Mouse (Mus musculus) subcutaneous adipose tissue, adult 2 months (tissue): ENCODE data around the gene Dpagt1. TPM values are rescaled to one million over a fixed set of nuclear protein-coding genes. Genes with fewer than 3 reads are reported as not detected.

Experiments
- polyA plus RNA-seq: library from polyadenylated mRNA; depleted of rRNA; stranded (reverse); fragments of >200 nt; gene quantifications from 2 replicates; pipeline ENCODE4 v1.2.3, GENCODE M21; 2012; ENCODE audit warnings: low replicate concordance; rRNA removed

Gene Dpagt1
- polyA plus RNA-seq, result 71.2 and 80.6 TPM in 2 replicates

GRCm38 (mm10) chr9:44325768-44326370 lies at the start of gene Dpagt1:
Gene Dpagt1, plus strand, starts transcription at chr9:44326019.

DNA sequence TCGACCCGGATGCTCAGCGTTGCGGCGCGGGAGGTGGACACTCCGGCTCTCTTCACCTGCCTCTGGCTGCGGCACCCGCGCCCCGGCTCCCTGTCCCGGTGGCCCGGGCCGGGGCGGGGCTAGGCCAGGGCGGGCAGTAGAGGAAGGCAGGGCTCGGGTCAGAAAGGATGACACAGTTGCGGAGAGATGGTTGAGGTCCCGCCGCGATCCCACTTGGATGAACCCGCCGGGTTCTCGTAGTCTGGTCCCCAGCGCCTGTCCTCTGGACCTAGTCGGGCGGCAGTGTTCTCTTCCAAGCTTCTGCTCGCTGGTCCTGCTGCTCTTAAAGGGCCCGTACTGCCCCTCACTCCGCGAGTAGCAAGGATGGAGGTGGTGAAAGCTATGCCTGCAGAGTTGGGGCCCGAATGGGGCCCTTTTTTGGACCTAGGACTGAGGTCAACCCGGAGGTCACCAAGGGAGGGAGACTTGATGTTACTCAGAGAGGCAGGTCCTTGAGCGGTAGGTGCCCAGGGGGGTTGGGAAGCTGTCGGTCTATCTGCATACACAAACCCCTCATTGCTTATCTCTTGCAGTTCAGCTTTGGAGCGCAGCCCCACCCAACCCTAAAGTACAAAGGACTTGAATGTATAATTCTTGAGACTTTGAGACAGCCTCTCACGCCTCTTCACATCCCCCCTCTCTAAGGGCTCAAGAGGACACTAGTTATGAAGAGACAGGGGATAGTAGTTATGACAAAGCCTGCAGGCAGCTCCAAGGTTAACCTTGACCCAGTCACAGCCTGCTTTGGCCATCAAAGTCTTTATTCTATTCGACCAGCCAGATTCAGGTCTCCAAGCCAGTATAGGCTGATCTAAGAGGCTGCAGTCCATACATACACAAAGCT lies 37.5 kb upstream of the Dpagt1 start, which contains the start of gene Abcg4:
Gene Abcg4, minus strand, starts transcription at position 540 of the 883 bp plus-strand sequence.

DNA sequence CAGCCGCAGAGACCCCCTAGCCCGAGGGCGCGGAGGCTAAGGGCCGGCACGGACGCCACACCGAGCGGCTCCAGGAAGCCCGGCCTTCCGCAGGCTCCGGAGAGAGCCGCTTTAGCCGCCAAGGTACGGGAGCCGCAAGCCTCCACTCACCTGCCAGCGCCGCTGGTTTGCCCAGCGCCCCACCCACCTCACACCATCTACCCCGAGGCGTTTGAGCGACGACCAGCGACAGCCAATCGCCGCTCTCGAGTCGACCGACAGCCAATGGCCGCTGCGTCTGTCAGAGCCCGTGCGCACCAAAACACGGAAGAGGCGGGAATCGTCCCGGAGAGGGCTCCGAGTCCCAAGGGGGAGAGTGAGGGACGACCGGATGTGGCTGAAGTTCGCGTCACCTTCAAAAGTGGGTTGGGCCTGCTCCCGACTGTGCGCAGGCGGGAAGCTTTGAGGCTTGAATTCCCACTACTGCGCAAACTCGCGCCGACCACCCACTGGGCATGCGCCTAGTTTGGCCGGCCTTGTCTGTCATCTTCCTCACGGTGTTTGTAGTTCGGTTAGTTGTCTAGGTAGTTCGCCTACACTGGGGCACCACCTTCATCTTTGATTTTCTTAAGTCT lies 20.2 kb upstream of the Dpagt1 start, which contains the start of gene Hinfp:
Gene Hinfp, minus strand, starts transcription at position 206 of the 614 bp plus-strand sequence.

DNA sequence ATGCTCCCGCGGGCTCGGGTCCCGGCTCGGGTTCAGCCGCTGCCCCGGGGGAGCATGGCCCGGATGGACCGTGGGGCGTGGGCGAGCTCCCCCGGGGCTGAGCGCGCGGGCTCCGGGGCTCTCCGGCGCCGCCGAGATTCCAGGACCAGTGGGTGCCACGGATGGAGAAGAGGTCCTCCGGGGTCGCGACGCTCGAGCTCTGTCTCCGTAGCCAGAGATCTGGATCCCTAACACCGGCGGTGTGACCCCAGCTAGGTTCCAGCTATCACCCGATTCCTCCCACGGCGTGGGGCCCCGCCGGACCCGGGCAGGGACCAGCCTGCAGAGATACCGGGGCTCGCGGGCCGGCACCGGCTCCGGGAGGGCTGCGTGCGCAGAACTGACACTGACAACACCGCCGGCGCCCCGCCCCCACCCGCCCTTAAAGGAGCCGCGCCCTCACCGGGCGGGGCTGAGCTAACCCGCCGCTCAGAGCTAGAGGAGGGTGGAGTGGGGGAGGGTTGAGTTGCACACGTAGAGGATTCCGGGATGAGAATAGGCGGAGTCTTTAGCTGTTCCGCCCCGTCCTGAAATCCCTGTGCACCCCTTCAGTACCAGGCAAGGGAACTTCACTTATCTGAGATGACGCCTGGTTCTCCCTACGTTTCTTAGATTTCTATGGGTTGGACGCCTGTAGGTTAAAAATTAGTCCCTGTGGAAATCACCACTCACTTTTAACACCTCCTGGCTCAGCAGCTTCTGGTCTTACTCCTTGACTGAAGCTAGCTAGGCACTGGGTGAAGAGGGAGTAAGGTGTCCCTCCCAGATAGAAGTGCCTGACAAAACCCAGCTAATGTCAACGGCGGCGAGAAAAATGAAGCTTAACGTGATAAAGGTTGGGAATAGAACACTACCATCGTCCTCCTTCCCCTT lies 5.7 kb upstream of the Dpagt1 start, which contains the start of gene C2cd2l:
Gene C2cd2l, minus strand, starts transcription at position 399 of the 912 bp plus-strand sequence.

DNA sequence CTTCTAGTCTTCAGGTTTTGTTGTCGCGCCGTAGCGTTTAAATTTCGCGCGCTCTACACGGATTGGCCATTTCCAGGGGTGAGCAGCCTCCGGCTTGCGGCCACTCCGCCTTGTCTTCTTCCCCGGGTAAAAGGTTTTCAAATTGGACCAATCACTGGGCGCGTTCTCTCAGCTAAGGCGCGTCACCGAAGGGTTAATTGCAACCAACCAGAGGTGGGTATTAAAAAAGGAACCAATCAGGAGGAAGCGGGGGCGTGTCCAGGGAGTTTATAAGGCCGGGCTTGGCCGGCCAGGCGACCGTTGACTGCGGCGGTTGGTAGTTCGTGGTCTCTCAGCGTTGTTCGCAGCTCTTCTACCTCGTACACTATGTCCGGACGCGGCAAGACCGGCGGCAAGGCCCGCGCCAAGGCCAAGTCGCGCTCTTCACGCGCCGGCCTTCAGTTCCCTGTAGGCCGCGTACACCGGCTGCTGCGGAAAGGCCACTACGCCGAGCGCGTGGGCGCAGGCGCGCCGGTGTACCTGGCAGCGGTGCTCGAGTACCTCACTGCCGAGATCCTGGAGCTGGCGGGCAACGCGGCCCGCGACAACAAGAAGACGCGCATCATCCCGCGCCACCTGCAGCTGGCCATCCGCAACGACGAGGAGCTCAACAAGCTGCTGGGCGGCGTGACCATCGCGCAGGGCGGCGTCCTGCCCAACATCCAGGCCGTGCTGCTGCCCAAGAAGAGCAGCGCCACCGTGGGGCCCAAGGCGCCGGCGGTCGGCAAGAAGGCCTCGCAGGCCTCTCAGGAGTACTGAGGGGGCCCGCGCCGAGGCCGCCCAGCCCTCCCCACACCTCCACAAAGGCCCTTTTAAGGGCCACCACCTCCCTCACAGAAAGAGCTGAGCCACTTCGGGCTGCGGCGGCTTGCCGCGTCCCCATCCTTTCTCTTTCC lies 8.8 kb downstream of the Dpagt1 start, which contains the start of gene H2afx:
Gene H2afx, plus strand, starts transcription at position 299 of the 935 bp plus-strand sequence.

GRCm38 (mm10) chr9:44343781-44344421 lies 18.1 kb downstream of the Dpagt1 start, which contains the start of gene Hmbs:
Gene Hmbs, minus strand, starts transcription at chr9:44344228.

DNA sequence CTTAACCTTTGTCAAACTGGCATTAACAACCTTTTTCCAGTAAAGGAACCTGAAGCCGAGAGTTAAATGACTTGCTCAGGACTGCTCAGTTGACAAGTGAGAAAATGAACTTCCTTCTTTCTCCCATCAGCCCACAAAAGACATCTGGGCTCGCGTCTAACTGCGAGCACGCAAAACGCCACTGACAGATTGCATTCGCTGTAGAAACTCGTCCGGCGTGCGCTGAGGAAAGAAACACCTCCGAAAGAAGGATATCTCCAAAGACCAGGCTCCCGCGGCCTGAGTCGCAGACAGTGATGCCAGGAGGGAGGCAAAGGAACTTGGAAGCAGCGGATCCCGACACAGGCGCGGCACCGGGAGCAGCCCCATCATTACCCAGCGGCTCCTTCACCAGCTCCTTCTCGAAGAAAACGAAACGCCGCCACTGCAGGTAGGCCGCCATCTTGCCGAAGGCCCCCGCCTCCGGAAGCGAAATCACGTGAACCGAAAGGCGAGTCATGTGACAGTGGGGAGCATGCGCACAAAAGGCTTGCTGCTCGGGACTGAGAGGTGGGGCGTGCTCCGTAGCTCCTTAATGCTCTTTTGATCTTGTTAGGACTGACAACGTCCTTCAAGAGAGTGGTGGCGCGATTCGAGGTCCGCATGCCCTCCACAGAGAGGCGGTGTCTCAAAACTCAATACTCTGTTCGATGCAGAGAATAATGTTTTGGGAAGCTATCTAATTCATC lies 35.5 kb downstream of the Dpagt1 start, which contains the start of gene Vps11:
Gene Vps11, minus strand, starts transcription at position 481 of the 728 bp plus-strand sequence.

DNA sequence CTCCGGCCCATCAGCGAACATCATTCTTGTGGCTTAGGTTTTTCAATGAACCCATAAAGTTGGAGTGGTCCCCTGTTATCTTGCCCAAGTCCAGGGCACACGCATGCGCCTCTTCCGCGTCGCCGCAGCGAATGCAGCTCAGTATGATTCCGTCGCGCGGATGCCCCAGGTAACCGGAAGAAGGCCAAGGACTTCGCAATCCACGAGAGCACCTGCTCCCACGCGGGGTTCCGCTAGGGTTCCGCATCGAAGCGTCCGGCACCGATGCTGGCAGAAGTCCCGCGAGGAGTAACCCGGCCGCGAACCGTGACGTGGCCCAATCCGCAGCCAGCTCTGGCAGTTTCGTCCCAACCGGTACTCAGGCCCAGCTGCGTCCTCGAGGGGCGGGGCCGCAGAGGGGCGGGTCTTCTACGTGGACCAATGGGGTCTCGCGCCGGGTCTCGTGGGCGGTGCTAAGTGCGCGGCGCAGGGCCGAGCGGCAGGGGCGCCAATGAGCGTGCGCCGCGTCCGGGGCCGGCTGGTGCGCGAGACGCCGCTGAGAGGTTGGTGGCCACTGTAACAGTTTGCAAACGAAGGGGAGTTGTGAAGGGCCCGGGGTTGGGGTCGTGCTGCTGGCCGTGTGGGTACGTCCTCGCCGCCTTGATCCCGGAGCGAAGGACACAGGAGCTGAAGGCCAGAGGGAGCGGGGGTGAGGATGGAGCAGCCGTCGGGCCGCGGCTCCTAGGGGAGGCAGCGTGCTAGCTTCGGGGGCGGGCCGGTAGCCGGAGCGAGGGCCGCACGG lies 53.4 kb downstream of the Dpagt1 start, which contains the start of gene Hyou1:
Gene Hyou1, plus strand, starts transcription at position 437 of the 781 bp plus-strand sequence.

Other genes with a start within 250 kb of the Dpagt1 start
- 0.19 and 0.22 TPM in 2 replicates for gene Mfrp, start 224.3 kb upstream of the Dpagt1 start, polyA plus RNA-seq
- gene C1qtnf5, start 218.8 kb upstream of the Dpagt1 start, polyA plus RNA-seq, result 29.5 and 33.1 TPM in 2 replicates
- 0.23 TPM in 1 of 2 replicates, not detected in the other for gene Gm49380, start 212.5 kb upstream of the Dpagt1 start, polyA plus RNA-seq
- gene Rnf26, start 212.5 kb upstream of the Dpagt1 start, polyA plus RNA-seq, result 31.5 and 51.6 TPM in 2 replicates
- 257 and 403 TPM in 2 replicates for gene Mcam, start 191.6 kb upstream of the Dpagt1 start, polyA plus RNA-seq
- 11.5 and 18.6 TPM in 2 replicates for gene Cbl, start 92.0 kb upstream of the Dpagt1 start, polyA plus RNA-seq
- not detected in 2 replicates for gene Ccdc153, start 85.3 kb upstream of the Dpagt1 start, polyA plus RNA-seq
- 0.10 and 0.13 TPM in 2 replicates for gene Pdzd3, start 74.5 kb upstream of the Dpagt1 start, polyA plus RNA-seq
- 23.7 and 26.2 TPM in 2 replicates for gene Nlrx1, start 57.4 kb upstream of the Dpagt1 start, polyA plus RNA-seq
- 4.6 and 20.7 TPM in 2 replicates for gene Abcg4, start 37.4 kb upstream of the Dpagt1 start, polyA plus RNA-seq
- 27.2 and 45.3 TPM in 2 replicates for gene Hinfp, start 20.3 kb upstream of the Dpagt1 start, polyA plus RNA-seq
- gene C2cd2l, start 5.7 kb upstream of the Dpagt1 start, polyA plus RNA-seq, result 64.0 and 72.6 TPM in 2 replicates
- gene H2afx, start 8.7 kb downstream of the Dpagt1 start, polyA plus RNA-seq, result 28.0 and 118 TPM in 2 replicates
- gene Hmbs, start 18.2 kb downstream of the Dpagt1 start, polyA plus RNA-seq, result 62.0 and 66.6 TPM in 2 replicates
- gene Vps11, start 35.7 kb downstream of the Dpagt1 start, polyA plus RNA-seq, result 35.6 and 39.4 TPM in 2 replicates
- 32.6 and 83.1 TPM in 2 replicates for gene Hyou1, start 53.5 kb downstream of the Dpagt1 start, polyA plus RNA-seq
- 35.9 and 39.9 TPM in 2 replicates for gene Slc37a4, start 70.8 kb downstream of the Dpagt1 start, polyA plus RNA-seq
- 174 and 399 TPM in 2 replicates for gene Rps25, start 81.1 kb downstream of the Dpagt1 start, polyA plus RNA-seq
- gene Trappc4, start 81.6 kb downstream of the Dpagt1 start, polyA plus RNA-seq, result 73.4 and 120 TPM in 2 replicates
- gene Ccdc84, start 92.5 kb downstream of the Dpagt1 start, polyA plus RNA-seq, result 26.8 and 28.5 TPM in 2 replicates
- not detected in 2 replicates for gene Foxr1, start 115.1 kb downstream of the Dpagt1 start, polyA plus RNA-seq
- gene Upk2, start 129.0 kb downstream of the Dpagt1 start, polyA plus RNA-seq, result 0.14 and 5.6 TPM in 2 replicates
- gene Bcl9l, start 156.8 kb downstream of the Dpagt1 start, polyA plus RNA-seq, result 41.1 and 47.8 TPM in 2 replicates
- 0.24 and 0.46 TPM in 2 replicates for gene Cxcr5, start 235.9 kb downstream of the Dpagt1 start, polyA plus RNA-seq